Mouse (Mus musculus): ENCODE results near the gene Dscam. TPM values are rescaled to one million over a fixed set of nuclear protein-coding genes. Genes with fewer than 3 reads are reported as not detected.

The Dscam gene
- total and polyA plus RNA-seq, 2 experiments from 2014 or later: not detected

DNA sequence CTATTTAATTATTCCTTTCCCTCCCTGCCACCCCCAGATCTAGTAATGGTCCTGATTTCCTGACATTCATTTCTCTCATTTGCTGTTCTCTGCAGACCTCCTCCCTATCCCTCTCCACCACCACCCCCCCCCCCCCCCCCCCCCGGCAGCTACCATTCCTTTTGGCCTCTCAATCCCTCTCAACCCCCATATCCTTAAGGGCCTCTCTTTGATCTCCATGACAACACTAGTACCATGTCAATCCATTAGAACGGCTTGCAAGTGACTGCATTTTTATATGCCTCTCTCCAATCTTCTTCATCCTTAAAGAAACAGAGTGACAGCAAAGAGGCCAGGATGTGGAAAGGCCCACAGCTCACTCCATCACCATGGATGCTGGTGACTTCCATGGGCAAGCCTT is 480.5 kb downstream of the Dscam start:
- 23% methylated on average over 1 of the region's 2 CpGs for WGBS
- no peaks in the 10 kb centered on the region for H3K27me3 ChIP-seq (ENCODE audit: control insufficient read depth, insufficient read depth, low read length)
- ATAC-seq (ENCODE audit: insufficient read depth, low read depth): no peak

GRCm38 (mm10) chr16:96689419-96689818 is 481.1 kb downstream of the Dscam start:
- no peaks in the 10 kb centered on the region for H3K9me3 ChIP-seq (replicated peaks; ENCODE audit: control insufficient read depth, low read length)
- no peaks in the 10 kb centered on the region for H3K4me1 ChIP-seq (ENCODE audit: control insufficient read depth, insufficient read depth)
- H3K4me3 ChIP-seq (ENCODE audit: low read depth, low read length): no peak overlapping the region
- no peaks in the 10 kb centered on the region for H3K36me3 ChIP-seq (replicated peaks; ENCODE audit: control insufficient read depth, insufficient read depth, low read length)
- ATAC-seq (ENCODE audit: insufficient read depth, low read depth) (no peak), DNase-seq (ENCODE audit: low spot score) (no peak)
- H3K27ac ChIP-seq (ENCODE audit: low read depth): no peak overlapping the region
- H3K9ac ChIP-seq (replicated peaks; ENCODE audit: low read depth, low read length): no peak overlapping the region
- 27% methylated on average over 1 of the region's 1 CpGs for WGBS
- TF ChIP-seq CTCF (IDR thresholded peaks at IDR 0.05; ENCODE audit: low read depth): no peak
- no peak for TF ChIP-seq EP300 (IDR thresholded peaks at IDR 0.05; ENCODE audit: low read depth)
- no peak overlapping the region for H3K4me2 ChIP-seq (ENCODE audit: low read depth, low read length)
- no peaks in the 10 kb centered on the region for H3K27me3 ChIP-seq (ENCODE audit: control insufficient read depth, insufficient read depth, low read length)

More for the DNA sequence above, 480.5 kb downstream of the Dscam start:
- no peak overlapping the region for H3K4me3 ChIP-seq (ENCODE audit: low read depth, low read length)
- H3K4me1 ChIP-seq (ENCODE audit: control insufficient read depth, insufficient read depth): no peaks in the 10 kb centered on the region
- H3K9me3 ChIP-seq (replicated peaks; ENCODE audit: control insufficient read depth, low read length): no peaks in the 10 kb centered on the region
- no peak overlapping the region for H3K4me2 ChIP-seq (ENCODE audit: low read depth, low read length)
- no peak overlapping the region for H3K27ac ChIP-seq (ENCODE audit: low read depth)
- no peak for DNase-seq (ENCODE audit: low spot score)
- H3K9ac ChIP-seq (replicated peaks; ENCODE audit: low read depth, low read length): no peak overlapping the region
- no peak for TF ChIP-seq CTCF (IDR thresholded peaks at IDR 0.05; ENCODE audit: low read depth)
- H3K36me3 ChIP-seq (replicated peaks; ENCODE audit: control insufficient read depth, insufficient read depth, low read length): no peaks in the 10 kb centered on the region

DNA sequence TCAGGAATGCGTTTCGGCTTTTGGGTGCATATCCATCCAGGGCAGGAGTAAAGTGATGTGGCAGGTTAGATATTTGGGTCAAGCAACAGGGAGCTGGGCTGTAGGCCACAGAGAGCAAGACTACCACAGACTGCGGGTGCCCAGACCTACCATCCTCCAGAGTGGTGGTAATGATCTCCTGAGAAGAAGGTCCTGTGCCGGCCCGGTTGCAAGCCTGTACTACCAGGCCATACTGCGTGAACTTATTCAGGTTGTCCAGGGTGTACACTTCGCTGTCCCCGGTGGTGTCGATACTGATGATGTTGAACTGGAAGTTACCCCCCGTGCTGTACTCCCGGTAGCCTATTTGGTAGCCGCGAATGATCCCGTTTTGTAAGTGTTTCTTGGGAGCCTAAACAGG is 485.5 kb downstream of the Dscam start:
- H3K4me2 ChIP-seq (ENCODE audit: low read depth, low read length): no peak overlapping the region
- H3K27me3 ChIP-seq (ENCODE audit: control insufficient read depth, insufficient read depth, low read length): no peaks in the 10 kb centered on the region
- ATAC-seq (ENCODE audit: insufficient read depth, low read depth): no peak
- 89% methylated on average over 14 of the region's 14 CpGs for WGBS
- H3K4me1 ChIP-seq (ENCODE audit: control insufficient read depth, insufficient read depth): no peaks in the 10 kb centered on the region
- no peak overlapping the region for H3K9ac ChIP-seq (replicated peaks; ENCODE audit: low read depth, low read length)
- no peaks in the 10 kb centered on the region for H3K36me3 ChIP-seq (replicated peaks; ENCODE audit: control insufficient read depth, insufficient read depth, low read length)
- H3K4me3 ChIP-seq (ENCODE audit: low read depth, low read length): no peak overlapping the region
- TF ChIP-seq EP300 (IDR thresholded peaks at IDR 0.05; ENCODE audit: low read depth) (no peak), CTCF (IDR thresholded peaks at IDR 0.05; ENCODE audit: low read depth) (no peak)
- no peak overlapping the region for H3K27ac ChIP-seq (ENCODE audit: low read depth)
- DNase-seq (ENCODE audit: low spot score): no peak
- no peaks in the 10 kb centered on the region for H3K9me3 ChIP-seq (replicated peaks; ENCODE audit: control insufficient read depth, low read length)

- Histone ChIP-seq H3K36me3 (replicated peaks; ENCODE audit: control insufficient read depth, insufficient read depth, low read length) (no peaks in the 10 kb centered on the region), H3K27ac (ENCODE audit: low read depth) (no peak overlapping the region), H3K9ac (replicated peaks; ENCODE audit: low read depth, low read length) (no peak overlapping the region), H3K4me3 (ENCODE audit: low read depth, low read length) (no peak overlapping the region), H3K4me2 (ENCODE audit: low read depth, low read length) (no peak overlapping the region), H3K9me3 (replicated peaks; ENCODE audit: control insufficient read depth, low read length) (no peaks in the 10 kb centered on the region), H3K4me1 (ENCODE audit: control insufficient read depth, insufficient read depth) (no peaks in the 10 kb centered on the region), H3K27me3 (ENCODE audit: control insufficient read depth, insufficient read depth, low read length) (no peaks in the 10 kb centered on the region)
- WGBS: 16% methylated on average over 4 of the region's 4 CpGs
- TF ChIP-seq EP300 (IDR thresholded peaks at IDR 0.05; ENCODE audit: low read depth) (no peak), CTCF (IDR thresholded peaks at IDR 0.05; ENCODE audit: low read depth) (peak; percentile 67)
- peak; percentile 25 for DNase-seq (ENCODE audit: low spot score)
- ATAC-seq (ENCODE audit: insufficient read depth, low read depth): no peak
These were observed 486.0 kb downstream of the Dscam start for GRCm38 (mm10) chr16:96684581-96684980.

DNA sequence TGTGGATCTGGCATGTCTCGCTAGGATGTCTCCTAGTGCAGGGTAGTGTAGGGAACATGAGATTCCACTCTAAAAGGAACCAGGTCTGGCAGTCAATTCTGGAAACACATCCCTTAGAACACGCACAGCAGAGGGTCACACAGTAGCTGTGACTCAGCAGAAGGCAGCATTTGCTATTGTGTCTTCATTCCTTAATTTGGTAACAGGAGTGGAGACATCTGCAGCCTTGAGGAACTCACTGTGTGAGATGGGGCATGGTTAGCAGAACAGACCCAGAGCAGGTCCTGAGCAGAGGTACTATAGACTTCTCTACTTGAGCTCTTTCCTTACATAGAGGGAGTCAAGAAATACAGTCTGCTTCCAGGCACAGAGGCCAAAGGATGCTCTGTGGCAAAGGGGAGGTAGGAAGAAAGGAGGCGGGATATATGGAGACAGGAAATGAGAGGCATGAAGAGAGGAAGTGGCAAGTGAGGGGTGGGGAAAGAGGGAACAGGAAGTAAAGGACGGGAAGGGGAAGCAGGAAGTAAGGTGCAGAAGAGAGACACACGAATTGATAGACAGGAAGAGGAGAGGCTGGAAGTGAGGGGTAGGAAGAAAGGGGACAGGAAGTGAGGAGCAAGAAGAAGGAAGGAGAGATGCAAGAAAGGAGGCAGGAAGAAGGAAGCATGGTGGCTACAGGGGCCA is 488.1 kb downstream of the Dscam start:
- H3K9me3 ChIP-seq (replicated peaks; ENCODE audit: control insufficient read depth, low read length): no peaks in the 10 kb centered on the region
- no peak for DNase-seq (ENCODE audit: low spot score)
- H3K4me2 ChIP-seq (ENCODE audit: low read depth, low read length): no peak overlapping the region
- no peak overlapping the region for H3K9ac ChIP-seq (replicated peaks; ENCODE audit: low read depth, low read length)
- no peak for ATAC-seq (ENCODE audit: insufficient read depth, low read depth)
- no peak for TF ChIP-seq EP300 (IDR thresholded peaks at IDR 0.05; ENCODE audit: low read depth)
- TF ChIP-seq CTCF (IDR thresholded peaks at IDR 0.05; ENCODE audit: low read depth): no peak
- H3K4me1 ChIP-seq (ENCODE audit: control insufficient read depth, insufficient read depth): no peaks in the 10 kb centered on the region
- H3K36me3 ChIP-seq (replicated peaks; ENCODE audit: control insufficient read depth, insufficient read depth, low read length): no peaks in the 10 kb centered on the region
- no peak overlapping the region for H3K27ac ChIP-seq (ENCODE audit: low read depth)
- no peak overlapping the region for H3K4me3 ChIP-seq (ENCODE audit: low read depth, low read length)
- H3K27me3 ChIP-seq (ENCODE audit: control insufficient read depth, insufficient read depth, low read length): no peaks in the 10 kb centered on the region
- 56% methylated on average over 5 of the region's 5 CpGs for WGBS

DNA sequence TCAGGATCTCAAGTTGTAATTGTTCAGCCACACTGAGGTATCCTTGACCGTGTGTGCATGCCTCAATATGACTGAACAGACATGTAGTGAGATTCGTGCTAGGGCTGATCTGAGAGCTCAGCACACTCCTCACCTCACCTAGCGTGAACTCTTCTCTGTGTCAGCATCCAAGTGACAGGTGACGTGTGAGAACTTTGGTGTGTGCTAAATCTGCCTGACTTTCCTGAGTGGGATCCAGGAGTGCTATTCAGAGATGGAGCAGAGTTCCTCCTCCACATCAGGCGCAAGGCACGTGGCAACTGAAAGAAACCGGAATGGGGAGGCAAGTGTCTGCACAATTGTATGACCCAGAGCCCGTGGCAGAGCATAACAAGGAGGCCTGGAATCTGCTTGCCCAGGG is 490.6 kb downstream of the Dscam start:
- no peak for ATAC-seq (ENCODE audit: insufficient read depth, low read depth)
- H3K27ac ChIP-seq (ENCODE audit: low read depth): no peak overlapping the region
- no peak for DNase-seq (ENCODE audit: low spot score)
- H3K4me1 ChIP-seq (ENCODE audit: control insufficient read depth, insufficient read depth): no peaks in the 10 kb centered on the region
- H3K27me3 ChIP-seq (ENCODE audit: control insufficient read depth, insufficient read depth, low read length): no peaks in the 10 kb centered on the region
- H3K36me3 ChIP-seq (replicated peaks; ENCODE audit: control insufficient read depth, insufficient read depth, low read length): no peaks in the 10 kb centered on the region
- no peak overlapping the region for H3K4me3 ChIP-seq (ENCODE audit: low read depth, low read length)
- H3K9me3 ChIP-seq (replicated peaks; ENCODE audit: control insufficient read depth, low read length): no peaks in the 10 kb centered on the region
- H3K9ac ChIP-seq (replicated peaks; ENCODE audit: low read depth, low read length): no peak overlapping the region
- 71% methylated on average over 8 of the region's 8 CpGs for WGBS
- H3K4me2 ChIP-seq (ENCODE audit: low read depth, low read length): no peak overlapping the region
- no peak for TF ChIP-seq EP300 (IDR thresholded peaks at IDR 0.05; ENCODE audit: low read depth)
- no peak for TF ChIP-seq CTCF (IDR thresholded peaks at IDR 0.05; ENCODE audit: low read depth)

All from heart, postnatal 0 days (tissue).